Comparison of ENCODE assay signal across 15 mouse cellular contexts in genomic region chr10:119802421-119802820, GRCm38 (mm10).
DNase-seq lines count a peak whose midpoint lies in the region; ATAC-seq and TF ChIP-seq lines count a peak whose summit lies in the region.
"Had no signal": no experiment of that assay in that cellular context is flagged by ENCODE, and none has a peak within 500 bp of the region (broad histone marks: within the 10 kb centered on the region; RNA-seq: fewer than 3 reads in every experiment).

No protein-coding gene starts in this region.

- no peak overlapping the region for H3K4me3 ChIP-seq in liver, adult 2 months (ENCODE audit: insufficient read depth, low read depth, low read length)
- no peak overlapping the region for H3K4me3 ChIP-seq in liver, postnatal 0 days (ENCODE audit: low read depth, low read length)
- H3K4me3 ChIP-seq: intestine, embryonic 15.5 days; layer of hippocampus, adult 2 months; limb, embryonic 12.5 days had no signal

- no peak overlapping the region for H3K9ac ChIP-seq in liver, adult 2 months (ENCODE audit: low read depth, low read length)
- no peak overlapping the region for H3K9ac ChIP-seq in liver, postnatal 0 days (replicated peaks)
- H3K9ac ChIP-seq: intestine, embryonic 15.5 days; limb, embryonic 12.5 days; liver, embryonic 14.5 days had no signal

- H3K4me1 ChIP-seq in liver, adult 2 months (ENCODE audit: control insufficient read depth, insufficient read depth, low read length) = no peaks in the 10 kb centered on the region
- H3K4me1 ChIP-seq in liver, postnatal 0 days (ENCODE audit: insufficient read depth) = no peaks in the 10 kb centered on the region
- H3K4me1 ChIP-seq: limb, embryonic 12.5 days had no signal

- no peak overlapping the region for H3K4me2 ChIP-seq in liver, postnatal 0 days (ENCODE audit: low read depth, low read length)
- H3K4me2 ChIP-seq: heart, embryonic 11.5 days; intestine, embryonic 15.5 days; limb, embryonic 12.5 days had no signal

- no peak for ATAC-seq in liver, postnatal 0 days
- peak; percentile 53; the same call in 1 of the 2 replicates for ATAC-seq in cerebellum, adult (ENCODE audit: insufficient number of reproducible peaks, low FRiP score, low TSS enrichment)
- ATAC-seq in erythroid progenitor cell, adult 5-6 weeks (replicated peaks; ENCODE audit: low FRiP score, poor library complexity, severe bottlenecking) = no peak
- ATAC-seq: forebrain, embryonic 14.5 days; intestine, embryonic 15.5 days; lung, postnatal 0 days had no signal

- H3K36me3 ChIP-seq in liver, adult 2 months (ENCODE audit: control insufficient read depth, insufficient read depth, low read length) = no peaks in the 10 kb centered on the region
- no peaks in the 10 kb centered on the region for H3K36me3 ChIP-seq in liver, postnatal 0 days (replicated peaks; ENCODE audit: insufficient read depth, low read length)
- H3K36me3 ChIP-seq: intestine, embryonic 15.5 days; limb, embryonic 12.5 days had no signal

- H3K79me2 ChIP-seq in liver, adult 2 months (ENCODE audit: control insufficient read depth, insufficient read depth, low read length) = no peaks in the 10 kb centered on the region

- 19% methylated on average over 6 of the region's 6 CpGs for WGBS in liver, adult 2 months
- WGBS in liver, postnatal 0 days (ENCODE audit: insufficient replicate concordance) = 41% methylated on average over 6 of the region's 6 CpGs

- no peak for TF ChIP-seq CTCF in liver, adult 2 months (IDR thresholded peaks at IDR 0.05; ENCODE audit: low read depth, low read length)
- TF ChIP-seq CTCF in liver, postnatal 0 days (IDR thresholded peaks at IDR 0.05; ENCODE audit: low read depth) = no peak

- H3K27ac ChIP-seq in liver, adult 2 months (replicated peaks; ENCODE audit: insufficient read depth, low read depth, low read length) = no peak overlapping the region
- no peak overlapping the region for H3K27ac ChIP-seq in liver, postnatal 0 days (ENCODE audit: low read depth)
- H3K27ac ChIP-seq: intestine, embryonic 15.5 days; layer of hippocampus, adult 2 months; limb, embryonic 12.5 days; liver, embryonic 14.5 days had no signal

- H3K9me3 ChIP-seq in liver, postnatal 0 days (ENCODE audit: low read length) = no peaks in the 10 kb centered on the region
- H3K9me3 ChIP-seq: intestine, embryonic 15.5 days; limb, embryonic 12.5 days had no signal

- no peak for TF ChIP-seq POLR2A in liver, adult 2 months (IDR thresholded peaks at IDR 0.05; ENCODE audit: extremely low read depth, insufficient read depth, low read length)

- no peaks in the 10 kb centered on the region for H3K27me3 ChIP-seq in liver, adult 2 months (ENCODE audit: control insufficient read depth, insufficient read depth, low read length)
- H3K27me3 ChIP-seq in liver, postnatal 0 days (ENCODE audit: insufficient read depth, low read length) = no peaks in the 10 kb centered on the region
- H3K27me3 ChIP-seq: intestine, embryonic 15.5 days had no signal

- no peak for TF ChIP-seq EP300 in liver, postnatal 0 days (IDR thresholded peaks at IDR 0.05; ENCODE audit: low read depth)

- peak; percentile 8 for DNase-seq in adrenal gland, postnatal 25 days
- DNase-seq in adrenal gland, adult 18-20 months (ENCODE audit: low spot score in 2 of 2) = no peak
- peak; percentile 6 for DNase-seq in liver, adult 2 months (ENCODE audit: extremely low read depth, low read depth, low spot score)
- no peak for DNase-seq in liver, postnatal 0 days
- peak; percentile 86 to 92 for DNase-seq in cerebellum, postnatal 10 days
- DNase-seq in gastrocnemius, adult 18-20 months (ENCODE audit: low spot score) = no peak

Comparison
In these comparisons a context has a peak if more than half of its experiments do, and no peak if none do; other contexts are left out.
1. DNase-seq: peak in adrenal gland, postnatal 25 days (single experiment), liver, adult 2 months (single experiment) and cerebellum, postnatal 10 days (2 of 2); none in adrenal gland, adult 18-20 months (0 of 2), liver, postnatal 0 days (single experiment) and gastrocnemius, adult 18-20 months (single experiment).